Mouse (Mus musculus): ENCODE results near the gene Ralgapb.

Ralgapb gene

GRCm38 (mm10) chr2:158513821-158514336 lies 104.2 kb downstream of the Ralgapb start:
- no peak for DNase-seq (ENCODE audit: low spot score in 2 of 2)

GRCm38 (mm10) chr2:158518583-158518982 lies 108.9 kb downstream of the Ralgapb start:
- no peak for DNase-seq (ENCODE audit: low spot score in 2 of 2)

GRCm38 (mm10) chr2:158519071-158519470 lies 109.4 kb downstream of the Ralgapb start:
- DNase-seq (ENCODE audit: low spot score in 2 of 2), result no peak

- DNase-seq (ENCODE audit: low spot score in 2 of 2), result no peak
Measured at GRCm38 (mm10) chr2:158519800-158520199, 110.2 kb downstream of the Ralgapb start.

- DNase-seq (ENCODE audit: low spot score in 2 of 2), result no peak
Measured at GRCm38 (mm10) chr2:158523060-158523459, 113.4 kb downstream of the Ralgapb start.

- DNase-seq (ENCODE audit: low spot score in 2 of 2), result no peak
Measured at GRCm38 (mm10) chr2:158524129-158524860, 114.6 kb downstream of the Ralgapb start.

- peak in 1 of 2 experiments; percentile 28 for DNase-seq (ENCODE audit: low spot score in 2 of 2)
Measured at GRCm38 (mm10) chr2:158534090-158534489, 124.4 kb downstream of the Ralgapb start.

GRCm38 (mm10) chr2:158534559-158534958 lies 124.9 kb downstream of the Ralgapb start:
- no peak for DNase-seq (ENCODE audit: low spot score in 2 of 2)

GRCm38 (mm10) chr2:158539433-158540305 lies 130.0 kb downstream of the Ralgapb start:
- DNase-seq (ENCODE audit: low spot score in 2 of 2), result no peak

- DNase-seq (ENCODE audit: low spot score in 2 of 2), result no peak
Measured at GRCm38 (mm10) chr2:158541286-158541685, 131.6 kb downstream of the Ralgapb start.

- no peak for DNase-seq (ENCODE audit: low spot score in 2 of 2)
Measured at GRCm38 (mm10) chr2:158545266-158545665, 135.6 kb downstream of the Ralgapb start.

- DNase-seq (ENCODE audit: low spot score in 2 of 2), result peak; percentile 32 to 43
Measured at GRCm38 (mm10) chr2:158546751-158547150, 137.1 kb downstream of the Ralgapb start.

All from spleen, postnatal 36 days (tissue).